Mouse (Mus musculus) urinary bladder, postnatal 4 days (tissue): Measurements from ENCODE around the gene Gpi1.
"Not testable (repeated sequence)": the region's sequence is repeated elsewhere in the genome, so short reads cannot be mapped to it uniquely, and the experiment has no call there.

Experiments
- DNase-seq, 2 experiments: peaks; one replicate each; pipeline ENCODE4 v3.0.0; 2021 to 2022; ENCODE audit warnings: low spot score in 2 of 2

Gene Gpi1

DNA sequence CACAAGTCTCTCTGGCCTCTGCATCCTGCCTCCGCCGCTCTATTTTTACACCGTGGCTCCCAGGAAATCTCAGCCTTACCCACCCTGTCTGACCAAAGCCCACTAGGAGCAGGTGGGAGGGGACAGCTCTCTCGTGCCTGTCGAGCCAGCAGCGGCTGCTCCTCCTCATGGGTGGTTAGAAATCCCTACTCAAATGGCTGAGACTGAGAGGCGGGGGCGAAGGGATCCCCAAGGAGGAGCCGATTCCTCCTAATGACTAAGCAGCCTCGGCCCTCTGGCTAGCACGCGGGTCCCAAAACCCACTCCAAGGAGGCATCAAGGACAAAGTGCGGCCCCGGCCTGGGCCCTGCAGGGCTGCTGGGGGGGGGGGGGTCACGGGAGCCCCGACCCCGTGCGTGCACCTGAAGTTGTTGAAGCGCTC, 435 bp downstream of the Gpi1 start:
- DNase-seq, result peak; percentile 47 to 69

GRCm38 (mm10) chr7:34229153-34229552, 983 bp downstream of the Gpi1 start:
- no peak for DNase-seq

GRCm38 (mm10) chr7:34228641-34229040, 1.5 kb downstream of the Gpi1 start:
- DNase-seq, result no peak

DNA sequence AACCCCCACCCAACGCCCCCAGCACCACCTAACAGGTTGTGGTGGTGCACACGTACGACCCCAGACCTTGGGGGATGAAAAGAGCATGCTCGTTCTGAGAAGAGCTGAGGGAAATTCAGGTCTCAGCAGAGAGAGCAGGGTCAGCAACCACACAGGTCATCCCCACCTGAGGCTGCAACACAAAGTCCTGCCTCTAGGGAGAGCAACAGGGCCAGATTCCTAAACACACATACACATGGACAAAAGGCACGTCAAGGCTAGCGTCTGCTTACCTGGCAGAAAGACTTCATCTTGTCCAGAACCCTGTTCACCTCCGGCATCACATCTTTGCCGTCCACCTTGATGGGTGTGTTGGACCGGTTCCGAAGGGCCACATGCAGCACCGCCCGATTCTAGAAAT, 3.3 kb downstream of the Gpi1 start:
- DNase-seq, result no peak

DNA sequence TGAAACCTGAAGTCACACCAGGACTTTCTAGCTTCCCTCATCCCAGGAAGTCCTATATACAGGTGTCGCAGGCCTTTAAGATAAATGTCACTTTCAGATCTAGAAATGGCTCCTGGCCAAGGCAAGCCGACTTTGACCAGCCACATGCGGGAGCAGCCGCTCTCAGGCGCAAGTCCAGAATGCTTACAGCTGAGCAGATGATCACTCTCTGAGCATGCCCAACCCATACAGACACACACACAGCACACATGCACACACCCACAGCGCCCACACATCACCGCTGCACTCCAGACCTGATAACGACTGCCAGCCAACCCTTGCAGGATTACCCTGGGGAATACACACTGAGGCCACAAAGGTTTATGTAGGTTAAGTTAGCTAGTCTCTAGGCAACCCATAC, 4.0 kb downstream of the Gpi1 start:
- DNase-seq, result no peak

- no peak for DNase-seq
Observed at GRCm38 (mm10) chr7:34224308-34224707, 5.8 kb downstream of the Gpi1 start.

DNA sequence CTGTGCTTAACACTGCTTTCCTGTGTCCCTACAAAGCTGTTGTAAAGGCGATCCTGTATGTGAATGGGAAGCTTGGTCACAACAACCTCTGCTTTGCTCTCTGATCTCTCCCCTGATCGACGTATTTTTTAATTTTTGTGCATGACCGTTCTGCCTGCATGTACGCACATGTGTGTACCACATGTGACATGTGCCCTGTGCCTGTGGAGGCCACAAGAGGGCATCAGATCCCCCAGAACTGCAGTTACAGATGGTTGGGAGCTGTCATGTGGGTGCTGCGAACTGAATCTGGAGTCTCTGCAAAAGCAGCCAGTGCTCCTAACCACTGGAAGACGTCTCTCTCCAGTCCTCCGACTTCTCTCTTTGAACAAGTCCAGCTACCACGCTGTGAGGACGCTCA, 7.8 kb downstream of the Gpi1 start:
- DNase-seq, result no peak

DNA sequence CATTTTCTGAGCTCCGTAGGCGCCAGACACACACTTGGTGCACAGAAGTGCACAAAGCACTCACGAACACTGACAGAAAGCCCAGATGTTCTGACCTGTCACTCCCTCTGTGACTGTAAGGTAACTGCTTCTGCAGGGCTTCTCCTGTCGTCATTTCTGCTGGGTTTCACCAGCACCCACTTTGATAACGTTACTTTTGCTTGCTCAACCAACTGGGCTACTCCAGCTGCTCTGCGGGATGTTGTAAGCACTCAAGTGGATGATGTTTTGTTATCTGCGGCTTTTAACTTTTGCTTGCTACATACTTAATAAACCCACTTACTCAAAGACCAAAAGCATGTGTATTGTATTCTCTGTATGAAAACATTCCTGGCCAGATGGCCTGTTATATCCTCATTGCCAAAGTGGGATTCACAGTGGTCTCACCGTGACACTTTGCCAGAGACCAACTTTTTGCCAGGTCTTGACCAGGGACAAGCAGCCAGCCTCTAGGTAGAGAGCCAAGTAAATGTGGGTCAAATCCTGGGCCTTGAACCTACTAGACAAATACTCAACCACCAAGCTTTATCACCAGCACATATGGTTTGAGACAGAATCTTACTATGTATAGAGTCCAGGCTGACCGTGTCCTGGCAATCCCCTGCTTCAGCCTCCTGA, 8.4 kb downstream of the Gpi1 start:
- no peak for DNase-seq

- no peak for DNase-seq
Observed at GRCm38 (mm10) chr7:34218496-34218895, 11.6 kb downstream of the Gpi1 start.

GRCm38 (mm10) chr7:34216474-34216873, 13.7 kb downstream of the Gpi1 start:
- no peak for DNase-seq

DNA sequence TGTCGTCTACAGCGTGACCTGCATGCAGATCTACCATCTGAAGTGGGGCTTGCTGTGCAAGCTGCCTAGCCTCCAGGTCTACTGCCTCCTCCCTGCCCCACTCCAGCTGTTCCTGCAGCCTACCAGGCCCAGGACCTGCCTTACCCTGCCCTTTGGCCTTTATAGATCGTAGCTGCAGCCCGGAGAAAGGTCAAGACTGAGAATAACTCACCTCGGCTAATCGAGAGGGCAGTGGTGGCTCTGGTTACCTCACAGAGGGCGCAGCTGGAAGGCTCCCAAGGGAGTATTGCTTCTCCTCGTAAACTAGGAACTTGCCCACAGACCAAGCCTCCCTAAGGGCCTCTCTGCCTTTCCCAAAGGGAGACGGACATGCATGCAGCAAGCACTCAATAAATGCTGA, 14.7 kb downstream of the Gpi1 start:
- DNase-seq, result no peak

DNA sequence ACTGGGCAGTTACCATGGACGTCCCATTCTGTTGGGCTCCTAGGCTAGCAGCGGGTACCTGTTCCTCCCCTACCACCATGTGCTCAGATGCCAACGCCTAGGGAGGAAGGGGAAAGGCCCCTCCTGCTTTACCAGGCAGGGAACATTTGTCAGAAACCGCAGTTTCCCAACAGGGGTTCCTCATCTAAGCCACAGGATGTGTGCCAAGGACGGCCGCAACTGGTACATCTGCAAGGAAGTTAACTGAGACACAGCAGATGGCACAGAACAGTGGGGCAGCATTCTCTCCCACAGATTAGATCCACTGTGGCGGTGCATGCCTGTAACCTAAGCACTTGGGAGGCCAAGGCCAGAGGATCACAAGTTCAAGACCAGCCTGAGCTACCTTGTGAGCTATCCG, 15.5 kb downstream of the Gpi1 start:
- DNase-seq, result no peak

GRCm38 (mm10) chr7:34213281-34213680, 16.9 kb downstream of the Gpi1 start:
- no peak for DNase-seq

GRCm38 (mm10) chr7:34208027-34208745, 21.9 kb downstream of the Gpi1 start:
- no peak for DNase-seq

DNA sequence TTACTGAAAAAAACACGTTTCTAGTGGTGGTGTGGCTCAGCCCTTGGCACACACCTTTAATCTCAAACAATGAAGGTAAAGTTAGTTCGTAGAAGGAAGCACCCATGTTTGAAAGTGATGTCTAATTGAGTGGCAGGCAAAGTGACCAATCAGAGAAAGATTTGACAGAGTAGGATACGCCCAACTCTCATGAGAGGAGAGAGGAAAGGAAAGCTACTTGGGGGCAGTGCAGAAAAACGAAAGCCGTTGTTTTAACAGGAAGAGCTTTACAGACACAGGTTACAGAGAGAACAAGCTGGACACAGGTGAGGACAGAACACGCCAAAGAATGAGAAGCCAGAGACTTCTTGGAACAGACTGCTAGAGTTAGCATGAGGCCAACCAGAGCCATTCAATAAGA, 23.8 kb downstream of the Gpi1 start:
- DNase-seq, result no peak

- not testable (repeated sequence) for DNase-seq
Observed at GRCm38 (mm10) chr7:34202147-34202546, 28.0 kb downstream of the Gpi1 start.

GRCm38 (mm10) chr7:34200829-34201228, 29.3 kb downstream of the Gpi1 start:
- DNase-seq, result no peak

GRCm38 (mm10) chr7:34198346-34198745, 31.8 kb downstream of the Gpi1 start:
- no peak for DNase-seq

GRCm38 (mm10) chr7:34196132-34197128, 33.7 kb downstream of the Gpi1 start, which contains the start of gene Pdcd2l:
Gene Pdcd2l (minus strand): TSS chr7:34196661.
- peak; percentile 87 to 94 for DNase-seq

- DNase-seq, result no peak
Observed at GRCm38 (mm10) chr7:34195632-34196031, 34.5 kb downstream of the Gpi1 start.

- DNase-seq, result no peak
Observed at GRCm38 (mm10) chr7:34192825-34193224, 37.3 kb downstream of the Gpi1 start.

- no peak for DNase-seq
Observed at GRCm38 (mm10) chr7:34189376-34189989, 40.7 kb downstream of the Gpi1 start.
